Mouse (Mus musculus) olfactory bulb, adult 2 months (tissue): Measurements from ENCODE around the gene Tbca. TPM values are rescaled to one million over a fixed set of nuclear protein-coding genes. Genes with fewer than 3 reads are reported as not detected.

Experiments
- H3K27ac ChIP-seq: fragments of 200-500 bp; 2 replicates; pipeline ENCODE4 v1.5.1; 2012; ENCODE audit warnings: low read depth, low read length; ENCODE audit not compliant: insufficient read depth
- H3K4me1 ChIP-seq: fragments of 200-500 bp; 2 replicates; pipeline ENCODE4 v1.6.1; 2012; ENCODE audit warnings: low read length; ENCODE audit not compliant: control insufficient read depth, insufficient read depth
- H3K4me3 ChIP-seq: fragments of 200-500 bp; 2 replicates; pipeline ENCODE4 v1.5.1; 2012; ENCODE audit warnings: mild to moderate bottlenecking, low read depth, low read length, moderate library complexity; ENCODE audit not compliant: insufficient read depth
- CTCF ChIP-seq: fragments of 200-500 bp; IDR thresholded peaks from 2 replicates; pipeline ENCODE4 v1.5.1; 2012; ENCODE audit warnings: low read depth, mild to moderate bottlenecking, low read length, moderate library complexity; ENCODE audit not compliant: insufficient read depth
- POLR2A ChIP-seq: fragments of 200-500 bp; IDR thresholded peaks from 2 replicates; pipeline ENCODE4 v1.6.1; 2012; ENCODE audit warnings: mild to moderate bottlenecking, low read depth, low read length, moderate library complexity; ENCODE audit not compliant: insufficient read depth
- WGBS: fragments of 180-500 bp; shearing (Covaris S2); methylation state at CpG from one replicate; pipeline ENCODE4 v1.1.7; 2018; 5-methylcytosine and 5-hydroxymethylcytosine counted together
- polyA plus RNA-seq: library from polyadenylated mRNA; stranded (reverse); fragments of >200 nt; gene quantifications from 2 replicates; pipeline ENCODE4 v1.2.4, GENCODE M21; 2012; ENCODE audit warnings: low replicate concordance; ENCODE audit not compliant: missing spikeins, insufficient read depth, insufficient read length

Gene Tbca
- polyA plus RNA-seq, 1 experiment = not detected

GRCm38 (mm10) chr13:94827847-94828246 lies 39.1 kb downstream of the Tbca start:
- 30% methylated on average over 2 of the region's 2 CpGs for WGBS
- peaks cover 10% of the 10 kb centered on the region for H3K4me1 ChIP-seq

DNA sequence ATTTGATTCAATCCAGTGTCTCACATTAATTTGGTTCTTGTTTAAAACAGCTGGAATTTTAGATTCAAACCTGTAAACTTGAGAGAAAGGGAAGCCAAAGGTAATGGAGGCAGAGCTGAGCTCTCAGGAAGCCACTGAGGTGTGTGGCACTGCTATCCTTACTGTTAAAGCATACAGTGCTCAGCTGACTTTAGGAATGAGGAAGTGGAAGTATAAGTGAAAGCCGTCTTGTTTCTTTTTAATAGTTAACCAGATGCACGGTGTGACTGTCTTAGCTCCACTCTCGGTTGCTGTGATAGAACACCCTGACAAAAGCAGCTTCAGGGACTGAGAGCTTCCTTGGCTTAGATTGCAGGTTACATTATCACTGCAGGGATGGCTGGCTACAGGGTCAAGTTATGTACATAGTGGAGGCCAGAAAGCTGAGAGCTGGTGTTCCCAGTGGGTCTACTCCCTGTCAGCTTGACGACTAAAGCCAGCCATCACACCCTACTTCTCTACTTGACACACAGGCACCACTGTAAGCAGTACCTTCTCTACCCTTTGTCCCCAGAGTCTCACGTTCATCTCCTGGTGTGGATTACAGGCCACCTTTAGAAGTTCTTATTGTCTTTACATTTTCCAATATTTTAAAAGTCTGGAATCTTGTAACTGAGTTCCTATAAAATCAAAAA lies 49.5 kb downstream of the Tbca start:
- Histone ChIP-seq H3K27ac (no peak overlapping the region), H3K4me1 (no peaks in the 10 kb centered on the region; the same call in 1 of the 2 replicates), H3K4me3 (no peak overlapping the region)
- TF ChIP-seq CTCF (no peak), POLR2A (no peak)
- whole genome bisulfite sequencing = 65% methylated on average over 5 of the region's 5 CpGs

More at GRCm38 (mm10) chr13:94827847-94828246, 39.1 kb downstream of the Tbca start:
- Histone ChIP-seq H3K27ac (no peak overlapping the region), H3K4me3 (no peak overlapping the region)
- TF ChIP-seq CTCF (no peak), POLR2A (no peak)

DNA sequence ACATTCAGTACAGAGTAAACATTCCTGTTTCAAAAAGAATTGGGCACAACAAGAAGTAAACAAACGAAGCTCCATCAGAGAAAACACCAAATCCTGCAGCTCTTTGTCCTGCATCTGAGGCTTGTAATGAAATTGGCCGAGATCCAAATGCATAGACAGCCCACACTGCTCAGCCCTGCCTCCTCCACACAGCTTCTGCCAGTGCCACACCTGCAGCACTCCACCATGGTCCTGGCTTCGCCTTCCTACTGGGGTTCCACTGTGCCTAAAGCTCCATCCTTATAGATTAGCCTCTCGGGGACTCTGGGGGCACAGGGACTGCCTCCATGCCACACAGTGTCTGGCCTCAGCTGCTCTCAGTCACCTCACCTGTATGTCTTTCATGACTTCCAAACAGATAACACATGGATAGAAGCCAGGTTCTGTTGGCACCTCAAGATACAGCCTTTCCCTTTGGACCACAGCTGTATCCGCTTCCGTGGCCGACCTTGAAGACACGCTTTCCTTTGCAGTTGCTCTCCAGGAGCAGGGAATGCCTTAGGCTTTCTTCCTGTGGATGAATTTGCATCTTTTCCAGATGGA lies 50.1 kb downstream of the Tbca start:
- no peaks in the 10 kb centered on the region; the same call in 1 of the 2 replicates for H3K4me1 ChIP-seq
- H3K27ac ChIP-seq = no peak overlapping the region
- H3K4me3 ChIP-seq = no peak overlapping the region
- WGBS = 69% methylated on average over 8 of the region's 8 CpGs
- no peak for TF ChIP-seq POLR2A
- TF ChIP-seq CTCF = no peak

GRCm38 (mm10) chr13:94843236-94843635 lies 54.5 kb downstream of the Tbca start:
- Histone ChIP-seq H3K27ac (no peak overlapping the region), H3K4me3 (no peak overlapping the region), H3K4me1 (no peaks in the 10 kb centered on the region; the same call in 1 of the 2 replicates)
- TF ChIP-seq CTCF (no peak), POLR2A (no peak)
- 52% methylated on average over 5 of the region's 5 CpGs for WGBS

- no peak overlapping the region for H3K4me3 ChIP-seq
- no peak for TF ChIP-seq POLR2A
- TF ChIP-seq CTCF = no peak
- no peak overlapping the region for H3K27ac ChIP-seq
- WGBS = 82% methylated on average over 7 of the region's 7 CpGs
- no peaks in the 10 kb centered on the region for H3K4me1 ChIP-seq
Observed at GRCm38 (mm10) chr13:94847870-94848269, 59.2 kb downstream of the Tbca start.

- TF ChIP-seq POLR2A (no peak), CTCF (no peak)
- H3K4me1 ChIP-seq = no peaks in the 10 kb centered on the region
- 82% methylated on average over 13 of the region's 13 CpGs for WGBS
Observed at GRCm38 (mm10) chr13:94849351-94849750, 60.6 kb downstream of the Tbca start.

DNA sequence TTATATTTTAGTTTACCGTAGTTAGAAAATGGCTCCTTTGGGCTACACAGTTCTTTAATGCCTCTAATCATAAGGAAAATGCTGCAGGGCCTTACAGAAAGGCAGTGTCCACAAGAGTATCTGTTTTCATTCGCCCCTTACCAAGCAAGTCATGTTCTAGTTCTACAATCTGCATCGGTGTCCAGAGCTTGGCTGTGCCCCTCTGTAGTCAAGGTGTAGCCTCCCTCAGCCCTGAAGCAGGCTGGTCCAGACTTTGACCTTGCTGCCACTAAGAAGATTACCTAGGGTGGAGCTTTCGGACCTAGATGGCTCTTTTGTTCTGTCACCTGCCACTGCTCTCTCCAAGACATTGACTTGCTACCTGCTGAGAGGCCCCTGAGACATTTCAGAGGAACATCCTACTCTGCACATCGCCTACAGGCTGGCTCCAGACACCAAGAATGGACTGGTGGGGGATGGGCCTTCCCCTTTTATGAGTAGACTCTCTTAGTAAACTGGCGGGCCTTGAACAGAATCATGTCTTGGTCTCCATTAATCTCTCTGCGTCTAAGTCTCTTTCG lies 69.4 kb downstream of the Tbca start:
- no peaks in the 10 kb centered on the region for H3K4me1 ChIP-seq
- H3K27ac ChIP-seq = no peak overlapping the region
- no peak overlapping the region for H3K4me3 ChIP-seq
- WGBS = 84% methylated on average over 8 of the region's 8 CpGs
- TF ChIP-seq POLR2A = no peak

More at GRCm38 (mm10) chr13:94849351-94849750, 60.6 kb downstream of the Tbca start:
- no peak overlapping the region for H3K4me3 ChIP-seq
- no peak overlapping the region for H3K27ac ChIP-seq

DNA sequence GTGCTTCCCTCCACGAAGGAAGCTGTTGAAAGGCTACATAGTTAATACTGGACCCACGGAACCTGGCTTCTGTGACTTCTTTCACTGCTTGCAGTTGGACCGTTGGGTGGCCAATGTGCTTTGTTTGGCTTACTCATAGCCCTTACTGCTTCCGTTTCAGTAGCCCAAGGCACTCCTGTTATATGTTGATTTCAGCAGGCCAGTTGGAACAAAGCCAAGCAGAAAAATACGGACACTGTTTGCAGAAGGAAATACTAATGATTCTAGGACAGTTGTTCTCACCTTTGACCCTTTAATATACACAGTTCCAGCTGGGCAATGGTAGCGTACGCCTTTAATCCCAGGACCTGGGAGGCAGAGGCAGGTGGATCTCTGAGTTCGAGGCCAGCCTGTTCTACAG lies 70.5 kb downstream of the Tbca start:
- WGBS = 80% methylated on average over 8 of the region's 8 CpGs

GRCm38 (mm10) chr13:94862491-94863230 lies 74.0 kb downstream of the Tbca start:
- 82% methylated on average over 5 of the region's 5 CpGs for WGBS
- TF ChIP-seq POLR2A = no peak
- no peak for TF ChIP-seq CTCF
- Histone ChIP-seq H3K27ac (no peak overlapping the region), H3K4me1 (no peaks in the 10 kb centered on the region), H3K4me3 (no peak overlapping the region)

More for the DNA sequence above, 70.5 kb downstream of the Tbca start:
- Histone ChIP-seq H3K4me1 (no peaks in the 10 kb centered on the region), H3K27ac (no peak overlapping the region), H3K4me3 (no peak overlapping the region)
- no peak for TF ChIP-seq CTCF
- TF ChIP-seq POLR2A = no peak

DNA sequence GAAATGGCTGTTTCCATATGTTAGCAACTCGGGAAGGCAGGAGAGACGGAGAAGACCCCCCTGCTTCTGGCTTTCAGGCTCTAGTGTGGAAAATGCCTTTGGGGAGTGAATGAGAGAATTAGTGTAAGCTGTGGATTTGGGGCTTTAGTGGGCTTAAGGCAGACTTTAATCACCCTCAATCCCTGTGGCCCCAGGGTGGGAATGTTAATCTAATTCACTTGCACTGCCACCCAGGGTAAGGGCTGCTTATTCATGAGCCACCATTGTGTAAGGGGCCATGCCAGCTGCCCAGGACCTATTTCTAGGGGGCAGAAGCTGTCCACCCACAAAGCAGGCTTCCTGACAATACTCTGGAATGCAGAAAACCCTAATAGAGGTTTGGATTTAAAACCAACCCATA lies 78.2 kb downstream of the Tbca start:
- 19% methylated on average over 2 of the region's 2 CpGs for WGBS
- no peak overlapping the region for H3K27ac ChIP-seq

More for the DNA sequence above, 78.2 kb downstream of the Tbca start:
- TF ChIP-seq POLR2A (no peak), CTCF (no peak)
- H3K4me1 ChIP-seq = peaks cover 6% of the 10 kb centered on the region
- H3K4me3 ChIP-seq = no peak overlapping the region
